Mouse (Mus musculus) small intestine, adult 2 months (tissue): ENCODE data around the gene Tbc1d4.

Experiments used
- CTCF ChIP-seq: fragments of 200-500 bp; IDR thresholded peaks from 2 replicates; pipeline ENCODE4 v1.5.1; 2012; ENCODE audit warnings: low read depth, mild to moderate bottlenecking, control low read depth, inconsistent platforms, low read length, moderate library complexity, mixed read lengths; ENCODE audit not compliant: insufficient replicate concordance, insufficient read length; ENCODE audit errors: extremely low read depth
- POLR2A ChIP-seq: fragments of 200-500 bp; IDR thresholded peaks from 2 replicates; pipeline ENCODE4 v1.6.1; 2012; ENCODE audit warnings: low read depth, mild to moderate bottlenecking, control low read depth, inconsistent platforms, low read length, moderate library complexity

DNA sequence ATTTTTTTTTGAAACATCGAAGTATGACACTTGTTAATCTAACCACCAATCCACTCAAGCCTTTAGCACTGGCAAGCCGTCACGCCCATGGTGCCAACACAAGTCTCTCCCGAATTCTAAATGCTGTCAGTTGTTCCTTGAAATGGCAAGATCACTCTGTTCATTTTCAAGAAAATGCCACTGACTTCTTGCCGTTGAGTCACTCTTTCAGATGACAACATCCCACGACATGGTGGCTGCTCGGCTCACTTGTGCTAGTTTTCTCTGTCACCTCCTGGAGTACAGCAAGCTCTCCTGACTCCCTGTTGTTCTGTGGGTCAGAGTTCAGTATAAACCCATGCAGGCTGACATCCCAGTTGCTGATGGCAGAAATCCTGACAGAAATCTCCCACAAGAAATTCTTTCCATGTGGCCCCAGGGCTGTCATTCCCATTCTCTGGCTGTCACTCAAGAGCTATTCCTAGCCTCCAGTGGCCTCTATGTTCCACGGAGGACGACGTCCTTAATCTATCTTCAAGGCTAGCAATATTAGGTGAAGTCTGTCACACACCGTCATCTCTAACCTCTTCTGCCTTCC lies 81.5 kb downstream of the Tbc1d4 start:
- TF ChIP-seq POLR2A = no peak
- no peak for TF ChIP-seq CTCF
